Mouse (Mus musculus) hindbrain, embryonic 14.5 days (tissue): ENCODE measurements around the gene C2. TPM values are rescaled to one million over a fixed set of nuclear protein-coding genes. Genes with fewer than 3 reads are reported as not detected.
"Not testable (repeated sequence)": the region's sequence is repeated elsewhere in the genome, so short reads cannot be mapped to it uniquely, and the experiment has no call there.

Experiments
- ATAC-seq: fragments of 200-750 bp; cut with Nextera tagmentation; 2 replicates; pipeline ENCODE4 v1.8.0; 2017; ENCODE audit warnings: moderate number of reproducible peaks, mild to moderate bottlenecking, moderate TSS enrichment, moderate library complexity; ENCODE audit not compliant: low FRiP score
- DNase-seq: peaks from one replicate; pipeline ENCODE4 v3.0.0-alpha.2; 2015; ENCODE audit warnings: low spot score
- H3K27ac ChIP-seq: fragments of 300-500 bp; sonication (generic); 2 replicates; pipeline ENCODE4 v1.5.1; 2014; ENCODE audit warnings: mild to moderate bottlenecking, moderate library complexity
- H3K27me3 ChIP-seq: fragments of 300-500 bp; sonication (generic); 2 replicates; pipeline ENCODE4 v1.6.1; 2014; ENCODE audit warnings: mild to moderate bottlenecking, low read length, mixed read lengths; ENCODE audit not compliant: control insufficient read depth, insufficient read depth
- H3K36me3 ChIP-seq: fragments of 300-500 bp; sonication (generic); replicated peaks from 2 replicates; pipeline ENCODE4 v1.6.1; 2014; ENCODE audit not compliant: control insufficient read depth, insufficient read depth
- H3K4me1 ChIP-seq: fragments of 300-500 bp; sonication (generic); replicated peaks from 2 replicates; pipeline ENCODE4 v1.6.1; 2014; ENCODE audit warnings: antibody characterized with exemption, low read length, mixed read lengths; ENCODE audit not compliant: control insufficient read depth, insufficient read depth
- H3K4me2 ChIP-seq: fragments of 300-500 bp; sonication (generic); replicated peaks from 2 replicates; pipeline ENCODE4 v1.6.1; 2014; ENCODE audit warnings: mild to moderate bottlenecking, moderate library complexity
- H3K4me3 ChIP-seq: fragments of 300-500 bp; sonication (generic); replicated peaks from 2 replicates; pipeline ENCODE4 v1.5.1; 2014; ENCODE audit warnings: mild to moderate bottlenecking, low read length
- H3K9ac ChIP-seq: fragments of 300-500 bp; sonication (generic); 2 replicates; pipeline ENCODE4 v1.6.1; 2014
- H3K9me3 ChIP-seq: fragments of 300-500 bp; sonication (generic); 2 replicates; pipeline ENCODE4 v1.6.1; 2016; ENCODE audit warnings: low read length; ENCODE audit not compliant: control insufficient read depth
- WGBS: fragments of 180-500 bp; shearing (Covaris S2); extraction: QIAGEN DNeasy Blood & Tissue Kit; methylation state at CpG from one replicate; pipeline ENCODE4 v1.1.7; 2014; 5-methylcytosine and 5-hydroxymethylcytosine counted together
- microRNA-seq: library from miRNA; unstranded; fragments of <30 nt; microRNA quantifications from one replicate; pipeline ENCODE4, GENCODE M21; 2016
- polyA plus RNA-seq: library from polyadenylated mRNA; unstranded; fragments of >200 nt; fragmentation: Nextera tagmentation; extraction: Ambion mirVana; gene quantifications from 2 replicates; pipeline ENCODE4 v1.2.1, GENCODE M21; 2014

Gene C2
- polyA plus RNA-seq, 1 experiment from 2014 or later, result 1.8 TPM

GRCm38 (mm10) chr17:34836155-34836855 is 61.8 kb downstream of the C2 start:
- H3K27me3 ChIP-seq, result no peaks in the 10 kb centered on the region
- peak overlapping the region; percentile 92 for H3K4me2 ChIP-seq
- H3K36me3 ChIP-seq, result peaks cover 51% of the 10 kb centered on the region
- WGBS, result 4% methylated on average over 44 of the region's 48 CpGs
- peak overlapping the region; percentile 34 for H3K27ac ChIP-seq
- ATAC-seq (peak; percentile 79), DNase-seq (no peak)
- no peaks in the 10 kb centered on the region for H3K9me3 ChIP-seq
- H3K4me3 ChIP-seq, result peak overlapping the region; percentile 53
- H3K9ac ChIP-seq, result peak overlapping the region; percentile 65
- peaks cover 21% of the 10 kb centered on the region for H3K4me1 ChIP-seq

GRCm38 (mm10) chr17:34830776-34831175 is 67.3 kb downstream of the C2 start:
- H3K27me3 ChIP-seq, H3K4me1 ChIP-seq, DNase-seq, ATAC-seq, H3K4me2 ChIP-seq, H3K4me3 ChIP-seq, H3K27ac ChIP-seq, H3K9me3 ChIP-seq, H3K9ac ChIP-seq: not testable (repeated sequence)
- 100% methylated on average over 1 of the region's 1 CpGs for WGBS
- H3K36me3 ChIP-seq, result peaks cover 76% of the 10 kb centered on the region

GRCm38 (mm10) chr17:34814818-34815370 is 83.2 kb downstream of the C2 start:
- no peak overlapping the region for H3K4me3 ChIP-seq
- no peaks in the 10 kb centered on the region for H3K27me3 ChIP-seq
- no peaks in the 10 kb centered on the region for H3K4me1 ChIP-seq
- DNase-seq (no peak), ATAC-seq (no peak)
- H3K9me3 ChIP-seq, result no peaks in the 10 kb centered on the region
- H3K4me2 ChIP-seq, result no peak overlapping the region
- WGBS, result 82% methylated on average over 7 of the region's 7 CpGs
- no peak overlapping the region for H3K9ac ChIP-seq
- no peak overlapping the region for H3K27ac ChIP-seq
- H3K36me3 ChIP-seq, result no peaks in the 10 kb centered on the region

- not testable (repeated sequence) for ATAC-seq, H3K4me1 ChIP-seq, H3K4me2 ChIP-seq, H3K9me3 ChIP-seq, H3K27me3 ChIP-seq, H3K27ac ChIP-seq, DNase-seq, H3K9ac ChIP-seq, H3K36me3 ChIP-seq, H3K4me3 ChIP-seq
- WGBS, result 63% methylated on average over 12 of the region's 12 CpGs
These were observed 84.3 kb downstream of the C2 start for GRCm38 (mm10) chr17:34813747-34814146.

Small RNAs within 50 kb of the gene (microRNA-seq; reads per million reads assigned to microRNA genes)
- gene Mir6970 (not detected), gene Mir6971 (2.9 reads per million, percentile 11 among the genes with 10 or more reads in this experiment), gene Mir6972 (not detected)

Other genes with a start within 250 kb of the C2 start
- 0.24 and 0.43 TPM in 2 replicates for gene Tnxb, start 227.7 kb downstream of the C2 start, polyA plus RNA-seq
- 0.22 TPM in 1 of 2 replicates, not detected in the other for gene C4b, start 154.4 kb downstream of the C2 start, polyA plus RNA-seq
- gene Cyp21a1, start 93.7 kb downstream of the C2 start, polyA plus RNA-seq, result not detected in 2 replicates
- 25.9 and 28.8 TPM in 2 replicates for gene Stk19, start 61.3 kb downstream of the C2 start, polyA plus RNA-seq
- 54.4 and 61.9 TPM in 2 replicates for gene Dxo, start 61.2 kb downstream of the C2 start, polyA plus RNA-seq
- gene Skiv2l, start 48.1 kb downstream of the C2 start, polyA plus RNA-seq, result 49.6 and 51.2 TPM in 2 replicates
- 73.7 and 74.0 TPM in 2 replicates for gene Nelfe, start 47.9 kb downstream of the C2 start, polyA plus RNA-seq
- gene Cfb, start 35.7 kb downstream of the C2 start, polyA plus RNA-seq, result 2.2 and 2.3 TPM in 2 replicates
- 3.0 and 3.3 TPM in 2 replicates for gene Zbtb12, start 18.8 kb downstream of the C2 start, polyA plus RNA-seq
- gene Gm20547, start 16.2 kb downstream of the C2 start, polyA plus RNA-seq, result not detected in 2 replicates
- 72.6 and 82.1 TPM in 2 replicates for gene Ehmt2, start 204 bp upstream of the C2 start, polyA plus RNA-seq
- 0.11 and 0.12 TPM in 2 replicates for gene Slc44a4, start 16.2 kb upstream of the C2 start, polyA plus RNA-seq
- gene Neu1, start 33.0 kb upstream of the C2 start, polyA plus RNA-seq, result 26.9 and 27.2 TPM in 2 replicates
- 0.34 and 0.56 TPM in 2 replicates for gene Hspa1b, start 61.0 kb upstream of the C2 start, polyA plus RNA-seq
- not detected in 2 replicates for gene Gm20481, start 71.6 kb upstream of the C2 start, polyA plus RNA-seq
- 7.5 and 11.6 TPM in 2 replicates for gene Hspa1a, start 73.9 kb upstream of the C2 start, polyA plus RNA-seq
- gene Hspa1l, start 74.4 kb upstream of the C2 start, polyA plus RNA-seq, result 1.9 TPM in 2 replicates
- gene Lsm2, start 83.6 kb upstream of the C2 start, polyA plus RNA-seq, result 92.9 and 97.8 TPM in 2 replicates
- 51.0 and 51.6 TPM in 2 replicates for gene Vars, start 102.7 kb upstream of the C2 start, polyA plus RNA-seq
- gene Vwa7, start 118.3 kb upstream of the C2 start, polyA plus RNA-seq, result 0.13 and 0.16 TPM in 2 replicates
- gene Sapcd1, start 129.8 kb upstream of the C2 start, polyA plus RNA-seq, result 1.4 and 1.7 TPM in 2 replicates
- gene Msh5, start 148.5 kb upstream of the C2 start, polyA plus RNA-seq, result 1.5 and 2.4 TPM in 2 replicates
- gene Clic1, start 151.7 kb upstream of the C2 start, polyA plus RNA-seq, result 23.8 and 24.7 TPM in 2 replicates
- gene Ddah2, start 160.8 kb upstream of the C2 start, polyA plus RNA-seq, result 295 and 328 TPM in 2 replicates
- gene Ly6g6c, start 167.1 kb upstream of the C2 start, polyA plus RNA-seq, result not detected in 2 replicates
- gene Mpig6b, start 167.9 kb upstream of the C2 start, polyA plus RNA-seq, result 0.21 and 0.42 TPM in 2 replicates
- not detected in 2 replicates for gene Ly6g6e, start 178.6 kb upstream of the C2 start, polyA plus RNA-seq
- gene Ly6g6d, start 179.8 kb upstream of the C2 start, polyA plus RNA-seq, result 0.82 and 0.94 TPM in 2 replicates
- 0.23 TPM in 1 of 2 replicates, not detected in the other for gene Ly6g6f, start 187.3 kb upstream of the C2 start, polyA plus RNA-seq
- gene Abhd16a, start 191.0 kb upstream of the C2 start, polyA plus RNA-seq, result 86.8 and 89.1 TPM in 2 replicates
- gene Ly6g5c, start 210.0 kb upstream of the C2 start, polyA plus RNA-seq, result not detected in 2 replicates
- 0.44 and 1.0 TPM in 2 replicates for gene Ly6g5b, start 217.2 kb upstream of the C2 start, polyA plus RNA-seq
- gene Gpank1, start 223.2 kb upstream of the C2 start, polyA plus RNA-seq, result 21.9 and 22.0 TPM in 2 replicates
- 321 and 339 TPM in 2 replicates for gene Csnk2b, start 223.8 kb upstream of the C2 start, polyA plus RNA-seq
- 6.0 and 6.2 TPM in 2 replicates for gene D17H6S53E, start 228.1 kb upstream of the C2 start, polyA plus RNA-seq
- 0.39 TPM in 1 of 2 replicates, not detected in the other for gene Apom, start 233.8 kb upstream of the C2 start, polyA plus RNA-seq
- gene Bag6, start 236.9 kb upstream of the C2 start, polyA plus RNA-seq, result 90.2 and 98.2 TPM in 2 replicates